Mouse (Mus musculus): ENCODE measurements at regions not wholly inside any gene's neighbourhood (a gene's known extent, or its start where the extent isn't known, plus 50 kb on each side); places are given as distances from the start of the nearest gene placed in this dataset.

DNA sequence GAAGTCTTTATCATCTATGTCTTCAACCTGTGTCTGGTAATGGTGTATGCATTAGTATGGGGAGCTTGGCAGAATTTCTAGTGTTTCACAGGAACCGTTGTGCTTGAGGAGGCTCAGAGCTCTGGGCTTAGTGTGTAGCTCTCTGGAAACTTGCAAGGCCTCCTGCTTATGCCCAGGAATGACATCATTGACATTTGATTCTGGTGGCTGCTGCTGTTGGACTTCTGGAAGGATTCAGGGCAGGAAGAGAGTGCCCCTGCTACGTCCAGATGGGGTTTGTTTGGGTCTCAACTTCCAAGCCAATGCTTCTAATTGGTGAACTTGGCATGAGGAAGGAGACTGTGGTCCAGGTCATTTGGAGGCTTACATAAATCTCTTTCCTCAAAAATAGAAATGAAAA is 186.9 kb downstream of the Dcdc2c start:
- Histone ChIP-seq H3K4me3 (ENCODE audit: control insufficient read depth in 1 of 2, insufficient read depth in 1 of 2, low read depth in 2 of 2, low read length in 2 of 2) (no peak overlapping the region), H3K27ac (ENCODE audit: control insufficient read depth, low read depth, low read length) (no peak overlapping the region), H3K4me1 (ENCODE audit: control insufficient read depth in 1 of 2, insufficient read depth in 2 of 2, low read length in 2 of 2) (no peaks in the 10 kb centered on the region), H3K79me2 (ENCODE audit: control insufficient read depth, insufficient read depth, low read length, poor library complexity) (no peaks in the 10 kb centered on the region), H3K27me3 (ENCODE audit: control insufficient read depth in 1 of 2, insufficient read depth in 2 of 2, low read length in 2 of 2) (no peaks in the 10 kb centered on the region), H3K9me3 (replicated peaks; ENCODE audit: insufficient read depth, low read length) (no peaks in the 10 kb centered on the region), H3K9ac (ENCODE audit: control insufficient read depth, low read depth, low read length, poor library complexity, severe bottlenecking) (no peak overlapping the region), H3K36me3 (ENCODE audit: control insufficient read depth in 1 of 2, insufficient read depth in 2 of 2, low read length in 2 of 2) (no peaks in the 10 kb centered on the region)
- DNase-seq (ENCODE audit: low read depth, low spot score): no peak
- no peak for TF ChIP-seq RAD21 (IDR thresholded peaks at IDR 0.05; ENCODE audit: low read depth, low read length)
- no peak for TF ChIP-seq GABPA (IDR thresholded peaks at IDR 0.05; ENCODE audit: low read depth, low read length)
- TF ChIP-seq ZNF384 (IDR thresholded peaks at IDR 0.05; ENCODE audit: low read depth, low read length): no peak
- TF ChIP-seq EP300 (IDR thresholded peaks at IDR 0.05; ENCODE audit: low read depth in 1 of 2, low read length in 2 of 2): no peak
- TF ChIP-seq MAX (IDR thresholded peaks at IDR 0.05; ENCODE audit: low read length): no peak
- TF ChIP-seq NRF1 (IDR thresholded peaks at IDR 0.05; ENCODE audit: insufficient read depth, low read depth, low read length, poor library complexity, severe bottlenecking): no peak
- no peak for TF ChIP-seq TAL1 (IDR thresholded peaks at IDR 0.05; ENCODE audit: low read length)
- no peak for TF ChIP-seq ETS1 (IDR thresholded peaks at IDR 0.05; ENCODE audit: low read depth, low read length)
- TF ChIP-seq SMC3 (IDR thresholded peaks at IDR 0.05; ENCODE audit: low read depth, low read length): no peak
- TF ChIP-seq TBP (IDR thresholded peaks at IDR 0.05; ENCODE audit: low read depth, low read length): no peak
- TF ChIP-seq TCF12 (IDR thresholded peaks at IDR 0.05; ENCODE audit: low read depth, low read length): no peak
- TF ChIP-seq CHD1 (IDR thresholded peaks at IDR 0.05; ENCODE audit: low read depth, low read length): no peak

DNA sequence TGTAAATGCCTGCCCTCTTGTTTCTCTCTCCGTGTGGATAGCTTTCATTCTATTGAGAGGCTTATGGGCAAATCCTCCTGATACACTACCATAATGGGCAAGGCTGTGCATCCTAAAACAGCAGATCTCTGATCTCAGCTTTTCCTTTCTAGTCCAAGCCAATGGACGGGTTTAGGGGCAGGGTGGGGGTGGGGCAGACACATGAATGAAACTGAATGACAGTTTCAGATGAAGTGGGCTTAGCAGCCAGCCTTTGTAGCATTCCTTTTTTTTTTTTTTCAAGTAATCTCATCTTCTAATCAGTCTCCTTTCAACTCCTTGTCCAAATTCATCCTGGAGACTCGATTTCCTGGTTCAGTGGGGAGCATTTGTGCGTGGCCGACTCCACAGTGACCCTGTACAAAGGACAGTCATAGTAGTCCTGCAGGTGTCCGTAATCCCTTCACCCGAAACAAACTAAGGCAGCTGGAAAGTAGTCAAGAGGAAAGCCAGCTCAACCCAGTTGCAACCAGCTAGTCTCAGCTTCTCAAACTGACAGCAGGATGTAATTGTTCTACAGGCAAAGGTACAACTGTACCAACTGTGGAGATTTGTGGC is 193.4 kb downstream of the Dcdc2c start:
- Histone ChIP-seq H3K9me3 (replicated peaks; ENCODE audit: insufficient read depth, low read length) (no peaks in the 10 kb centered on the region), H3K79me2 (ENCODE audit: control insufficient read depth, insufficient read depth, low read length, poor library complexity) (no peaks in the 10 kb centered on the region), H3K4me3 (ENCODE audit: control insufficient read depth in 1 of 2, insufficient read depth in 1 of 2, low read depth in 2 of 2, low read length in 2 of 2) (no peak overlapping the region), H3K27ac (ENCODE audit: control insufficient read depth, low read depth, low read length) (no peak overlapping the region), H3K27me3 (ENCODE audit: control insufficient read depth in 1 of 2, insufficient read depth in 2 of 2, low read length in 2 of 2) (no peaks in the 10 kb centered on the region), H3K4me1 (ENCODE audit: control insufficient read depth in 1 of 2, insufficient read depth in 2 of 2, low read length in 2 of 2) (no peaks in the 10 kb centered on the region), H3K36me3 (ENCODE audit: control insufficient read depth in 1 of 2, insufficient read depth in 2 of 2, low read length in 2 of 2) (no peaks in the 10 kb centered on the region), H3K9ac (ENCODE audit: control insufficient read depth, low read depth, low read length, poor library complexity, severe bottlenecking) (no peak overlapping the region)
- TF ChIP-seq NRF1 (IDR thresholded peaks at IDR 0.05; ENCODE audit: insufficient read depth, low read depth, low read length, poor library complexity, severe bottlenecking) (no peak), ZC3H11A (IDR thresholded peaks at IDR 0.05; ENCODE audit: low read depth, low read length) (no peak), RAD21 (IDR thresholded peaks at IDR 0.05; ENCODE audit: low read depth, low read length) (no peak)
- DNase-seq (ENCODE audit: low read depth, low spot score): no peak

DNA sequence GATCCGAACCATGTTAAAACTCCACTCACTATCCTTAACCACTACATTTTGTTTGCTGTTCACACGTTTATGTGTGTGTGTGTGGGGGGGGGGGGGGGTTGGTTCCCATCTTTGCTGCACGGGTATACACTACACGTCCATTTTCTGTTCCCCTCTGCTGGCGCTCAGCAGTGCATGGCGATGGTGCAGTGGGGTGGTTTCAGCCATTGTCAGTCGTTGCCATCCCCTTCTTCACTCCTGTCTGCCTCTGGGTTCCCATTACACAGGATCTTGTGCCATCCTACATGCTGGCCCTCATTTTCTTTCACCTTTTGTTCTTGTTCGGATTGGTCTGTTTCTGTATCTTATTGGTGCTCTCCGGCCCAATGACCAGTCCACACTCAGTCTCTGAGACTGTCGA is 194.4 kb downstream of the Dcdc2c start:
- no peak for DNase-seq (ENCODE audit: low read depth, low spot score)
- Histone ChIP-seq H3K9ac (ENCODE audit: control insufficient read depth, low read depth, low read length, poor library complexity, severe bottlenecking) (no peak overlapping the region), H3K27me3 (ENCODE audit: control insufficient read depth in 1 of 2, insufficient read depth in 2 of 2, low read length in 2 of 2) (no peaks in the 10 kb centered on the region), H3K9me3 (replicated peaks; ENCODE audit: insufficient read depth, low read length) (no peaks in the 10 kb centered on the region), H3K36me3 (ENCODE audit: control insufficient read depth in 1 of 2, insufficient read depth in 2 of 2, low read length in 2 of 2) (no peaks in the 10 kb centered on the region), H3K27ac (ENCODE audit: control insufficient read depth, low read depth, low read length) (no peak overlapping the region), H3K4me1 (ENCODE audit: control insufficient read depth in 1 of 2, insufficient read depth in 2 of 2, low read length in 2 of 2) (no peaks in the 10 kb centered on the region), H3K4me3 (ENCODE audit: control insufficient read depth in 1 of 2, insufficient read depth in 1 of 2, low read depth in 2 of 2, low read length in 2 of 2) (no peak overlapping the region), H3K79me2 (ENCODE audit: control insufficient read depth, insufficient read depth, low read length, poor library complexity) (no peaks in the 10 kb centered on the region)
- TF ChIP-seq MYC (IDR thresholded peaks at IDR 0.05; ENCODE audit: low read depth, low read length): no peak

Data from MEL (cell line).